Mouse (Mus musculus) layer of hippocampus, adult 11-12 months (tissue): ENCODE measurements around the gene Stk39.
A peak's percentile ranks its signal among the peaks of the same experiment; 100 is the strongest.

Experiments used
- DNase-seq: peaks from one replicate; pipeline ENCODE4 v3.0.0; 2022; ENCODE audit warnings: low spot score

Gene Stk39

GRCm38 (mm10) chr2:68471759-68472550 lies at the start of gene Stk39:
Gene Stk39 (minus strand): TSS chr2:68472268.
- DNase-seq, result peak; percentile 54

GRCm38 (mm10) chr2:68515409-68515808 lies 43.3 kb upstream of the Stk39 start:
- no peak for DNase-seq

GRCm38 (mm10) chr2:68503202-68503601 lies 31.1 kb upstream of the Stk39 start:
- no peak for DNase-seq

- DNase-seq, result no peak
Observed at GRCm38 (mm10) chr2:68502734-68503133, 30.7 kb upstream of the Stk39 start.

- DNase-seq, result no peak
Observed at GRCm38 (mm10) chr2:68502236-68502635, 30.2 kb upstream of the Stk39 start.

- DNase-seq, result no peak
Observed at GRCm38 (mm10) chr2:68486275-68486674, 14.2 kb upstream of the Stk39 start.

GRCm38 (mm10) chr2:68485141-68485540 lies 13.1 kb upstream of the Stk39 start:
- no peak for DNase-seq

GRCm38 (mm10) chr2:68482896-68483295 lies 10.8 kb upstream of the Stk39 start:
- no peak for DNase-seq

- no peak for DNase-seq
Observed at GRCm38 (mm10) chr2:68479823-68480222, 7.8 kb upstream of the Stk39 start.

- DNase-seq, result no peak
Observed at GRCm38 (mm10) chr2:68472921-68473320, 853 bp upstream of the Stk39 start.

- no peak for DNase-seq
Observed at GRCm38 (mm10) chr2:68472551-68472910, 463 bp upstream of the Stk39 start.

- peak; percentile 51 for DNase-seq
Observed at GRCm38 (mm10) chr2:68470891-68471758, 943 bp downstream of the Stk39 start.

- no peak for DNase-seq
Observed at GRCm38 (mm10) chr2:68469491-68469890, 2.6 kb downstream of the Stk39 start.

GRCm38 (mm10) chr2:68468698-68469097 lies 3.4 kb downstream of the Stk39 start:
- no peak for DNase-seq

GRCm38 (mm10) chr2:68468259-68468658 lies 3.8 kb downstream of the Stk39 start:
- no peak for DNase-seq

GRCm38 (mm10) chr2:68467085-68467978 lies 4.7 kb downstream of the Stk39 start:
- no peak for DNase-seq

- DNase-seq, result no peak
Observed at GRCm38 (mm10) chr2:68466124-68467070, 5.7 kb downstream of the Stk39 start.

- DNase-seq, result no peak
Observed at GRCm38 (mm10) chr2:68465266-68466123, 6.6 kb downstream of the Stk39 start.

- DNase-seq, result no peak
Observed at GRCm38 (mm10) chr2:68464456-68464855, 7.6 kb downstream of the Stk39 start.

- no peak for DNase-seq
Observed at GRCm38 (mm10) chr2:68463801-68464200, 8.3 kb downstream of the Stk39 start.
